Mouse (Mus musculus) T-helper 2 cell (primary cell): ENCODE data around the gene Itga3.

Source experiments
- in situ Hi-C: fragments of 300-600 bp; cut with MboI, MseI; formaldehyde crosslinking; loops from one replicate; pipeline ENCODE4 v1.15.1; 2025; ENCODE audit warnings: high pct_unique_total_duplicates

Gene Itga3

GRCm38 (mm10) chr11:95096608-95097373, 20.2 kb upstream of the Itga3 start:
- in situ Hi-C loops = no loop called here

DNA sequence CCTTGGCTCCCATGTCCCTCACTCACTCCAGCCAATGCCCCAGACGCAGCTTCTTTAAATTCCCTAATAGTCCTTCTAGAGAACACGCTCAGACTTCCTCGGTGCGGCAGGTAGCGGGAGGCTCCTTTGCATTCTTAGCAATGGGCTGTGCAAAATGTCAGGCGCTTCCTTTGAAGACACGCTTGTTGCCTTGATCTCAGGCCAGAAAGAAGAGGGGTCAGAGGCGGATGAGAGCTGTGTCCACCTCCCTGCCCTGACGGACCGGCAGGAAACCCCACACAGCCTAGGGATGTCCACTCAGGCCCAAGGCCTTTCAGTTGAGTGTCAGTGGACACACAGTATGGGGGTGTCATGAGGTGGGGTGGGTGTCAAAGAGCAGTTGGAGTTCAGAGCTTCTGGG, 19.0 kb upstream of the Itga3 start:
- in situ Hi-C loops = no loop called here

DNA sequence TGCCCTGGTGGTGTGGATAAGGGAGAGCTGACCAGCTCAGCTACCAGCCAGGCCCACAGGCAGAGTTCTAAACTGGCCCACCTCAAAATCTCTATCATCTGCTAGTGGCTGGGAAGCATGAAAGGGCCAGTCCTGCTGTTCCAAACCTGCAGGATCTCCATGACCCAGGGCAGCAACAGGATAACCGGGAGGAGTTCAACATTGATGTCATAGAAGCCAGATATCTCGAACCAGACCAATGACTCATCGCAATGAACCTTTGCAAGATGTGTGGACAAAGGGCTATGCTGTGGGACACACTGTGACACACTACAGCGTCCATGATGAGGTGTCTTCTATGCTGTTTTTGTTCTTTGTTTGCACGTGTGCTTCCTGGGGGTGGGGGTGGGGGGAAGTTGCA, 16.5 kb upstream of the Itga3 start:
- in situ Hi-C loops = no loop called here

DNA sequence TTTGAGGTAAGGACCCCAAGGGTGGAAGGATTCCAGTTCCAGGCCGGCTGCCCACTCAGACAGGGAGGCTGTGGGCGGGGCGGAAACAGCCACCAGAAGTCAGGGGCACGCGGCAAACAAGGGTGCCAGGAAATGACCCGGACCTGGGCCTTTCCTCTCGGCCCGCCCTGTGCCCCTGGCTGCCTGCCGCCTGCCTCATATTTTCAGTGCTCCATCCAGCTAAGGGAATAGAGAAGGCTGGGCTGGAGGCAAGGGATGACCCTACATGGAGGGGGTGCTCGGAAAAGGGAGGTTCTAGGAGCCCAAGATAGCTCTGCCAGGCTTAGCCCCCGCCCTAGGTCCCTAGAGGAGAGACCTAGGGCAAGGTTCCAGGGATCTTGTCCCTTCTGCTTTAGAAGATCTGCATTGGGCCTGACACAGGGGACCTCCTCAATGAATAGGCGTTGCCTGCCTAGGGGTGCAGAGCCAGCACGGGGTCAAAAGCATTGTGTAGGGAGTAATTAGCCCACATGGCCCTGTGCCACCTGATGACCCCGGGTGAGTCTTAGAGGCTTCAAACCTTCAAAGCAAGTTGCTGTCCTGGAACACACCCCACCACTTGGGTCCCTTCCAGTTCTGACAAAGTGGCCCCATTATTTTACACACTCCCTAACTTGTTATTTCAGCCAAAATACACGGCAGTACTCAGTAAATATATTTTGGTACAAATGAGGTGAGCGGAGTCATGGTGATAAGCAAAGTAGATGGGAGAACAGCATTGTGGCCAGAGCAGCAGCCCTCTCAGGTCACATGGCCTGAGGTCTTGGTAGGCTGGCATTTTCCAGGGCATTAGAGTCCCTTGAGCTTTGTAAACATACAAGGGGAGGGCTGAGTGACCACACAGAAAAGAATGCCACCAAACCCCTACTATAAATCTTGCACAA, 12.5 kb upstream of the Itga3 start:
- in situ Hi-C loops = no loop called here

- in situ Hi-C loops = no loop called here
Observed at GRCm38 (mm10) chr11:95088286-95088685, 11.7 kb upstream of the Itga3 start.

- in situ Hi-C loops = no loop called here
Observed at GRCm38 (mm10) chr11:95087301-95088228, 11.0 kb upstream of the Itga3 start.

DNA sequence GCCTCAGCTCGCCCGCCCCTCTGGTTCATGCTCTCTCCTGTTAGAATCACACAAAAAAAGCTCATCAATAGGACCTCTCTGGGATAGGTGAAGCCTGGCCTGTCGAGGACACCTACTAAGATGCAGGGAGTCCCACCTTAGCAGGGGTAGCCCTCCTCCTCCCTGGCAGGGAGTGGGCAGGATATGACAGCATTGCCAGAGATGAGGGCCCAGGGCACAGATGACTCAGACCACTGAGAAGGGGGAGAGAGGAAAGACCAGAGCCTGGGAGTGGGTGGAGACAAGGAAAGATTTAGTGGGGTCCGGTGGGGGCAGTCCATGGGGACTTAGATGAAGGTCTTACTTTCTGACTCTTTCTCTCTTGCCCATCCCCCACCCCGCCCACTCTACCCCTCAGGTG, 9.6 kb upstream of the Itga3 start:
- in situ Hi-C loops = no loop called here

DNA sequence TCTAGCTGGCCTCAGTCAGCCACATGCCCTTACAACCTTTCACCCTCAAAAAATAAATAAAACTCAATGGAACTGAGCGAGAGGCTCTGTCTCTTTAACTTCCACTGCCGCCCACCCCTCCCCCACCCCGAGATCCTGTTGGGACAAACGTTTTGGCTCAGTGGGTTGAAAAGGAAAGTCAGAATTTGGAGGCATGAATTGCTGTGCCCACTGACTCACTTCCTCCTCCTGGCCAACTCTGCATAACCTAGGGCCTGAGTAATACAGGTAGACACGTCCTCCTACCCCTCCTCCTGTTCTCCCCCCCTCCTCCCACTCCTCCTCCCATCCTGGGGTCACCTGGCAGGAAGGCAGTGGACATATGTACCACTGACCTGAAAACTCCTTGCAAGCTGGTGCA, 9.1 kb upstream of the Itga3 start:
- in situ Hi-C loops = no loop called here

DNA sequence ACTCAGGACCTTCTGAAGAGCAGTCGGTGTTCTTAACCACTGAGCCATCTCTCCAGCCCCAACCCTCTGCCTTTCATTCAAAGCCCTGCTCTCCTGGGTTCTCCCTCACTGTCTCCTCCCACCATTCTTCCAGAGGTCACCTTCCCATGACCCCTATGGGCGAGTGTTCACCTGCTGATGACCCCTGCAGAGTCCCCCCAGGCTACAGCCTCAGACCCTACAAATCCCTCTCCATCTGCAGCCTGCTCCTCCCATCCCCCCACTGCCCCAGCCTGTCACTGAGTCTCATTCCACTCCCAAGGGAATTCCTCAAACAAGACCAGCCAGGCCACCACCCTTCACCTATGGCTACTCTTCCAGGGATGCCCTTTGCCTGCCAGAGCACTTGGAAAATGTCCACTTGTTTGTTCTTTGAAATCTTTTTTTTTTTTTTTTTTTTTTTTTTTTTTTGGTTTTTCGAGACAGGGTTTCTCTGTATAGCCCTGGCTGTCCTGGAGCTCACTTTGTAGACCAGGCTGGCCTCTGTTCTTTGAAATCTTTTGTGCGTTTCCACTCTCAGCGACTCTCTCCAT, 8.3 kb upstream of the Itga3 start:
- in situ Hi-C loops = no loop called here

DNA sequence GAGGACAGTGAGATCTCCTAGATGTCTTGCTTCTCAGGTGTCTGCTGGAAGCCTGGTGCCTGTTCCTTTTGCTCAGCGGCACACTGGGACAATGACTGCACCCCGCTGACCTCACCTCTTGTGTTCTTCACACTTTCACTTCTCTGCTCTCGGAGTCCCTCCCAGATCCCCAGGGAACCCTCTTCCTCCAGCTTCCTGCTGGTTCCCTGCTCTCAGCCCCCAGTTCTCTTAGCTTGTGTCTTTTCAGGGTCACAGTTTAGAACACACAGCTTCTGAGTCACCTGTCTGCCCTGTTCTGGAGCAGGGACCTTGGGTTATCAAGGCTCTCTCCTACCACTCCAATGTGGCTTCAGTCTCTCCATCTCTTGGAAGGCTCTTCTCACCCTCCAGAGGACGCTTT, 7.6 kb upstream of the Itga3 start:
- in situ Hi-C loops = no loop called here

- in situ Hi-C loops = no loop called here
Observed at GRCm38 (mm10) chr11:95082896-95083295, 6.3 kb upstream of the Itga3 start.

DNA sequence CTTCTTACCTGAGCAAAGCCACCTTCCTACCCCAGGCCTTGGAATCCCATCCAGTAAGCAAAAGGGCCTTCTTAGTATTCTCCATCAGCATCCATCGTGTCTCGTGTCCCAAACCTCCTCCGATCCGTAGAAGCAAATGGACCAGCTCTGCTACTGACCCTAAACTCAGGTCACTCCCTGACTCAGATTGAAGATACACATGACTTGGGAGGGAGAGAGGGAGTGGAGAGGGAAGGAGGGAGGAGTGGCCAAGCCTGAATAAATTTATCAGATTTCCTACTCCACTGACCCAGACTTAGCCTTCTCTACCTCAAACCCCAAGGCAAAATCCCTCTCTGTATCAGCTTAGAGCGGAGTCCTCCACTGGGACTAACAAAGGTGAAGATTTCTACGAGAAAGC, 4.2 kb upstream of the Itga3 start:
- in situ Hi-C loops = no loop called here

DNA sequence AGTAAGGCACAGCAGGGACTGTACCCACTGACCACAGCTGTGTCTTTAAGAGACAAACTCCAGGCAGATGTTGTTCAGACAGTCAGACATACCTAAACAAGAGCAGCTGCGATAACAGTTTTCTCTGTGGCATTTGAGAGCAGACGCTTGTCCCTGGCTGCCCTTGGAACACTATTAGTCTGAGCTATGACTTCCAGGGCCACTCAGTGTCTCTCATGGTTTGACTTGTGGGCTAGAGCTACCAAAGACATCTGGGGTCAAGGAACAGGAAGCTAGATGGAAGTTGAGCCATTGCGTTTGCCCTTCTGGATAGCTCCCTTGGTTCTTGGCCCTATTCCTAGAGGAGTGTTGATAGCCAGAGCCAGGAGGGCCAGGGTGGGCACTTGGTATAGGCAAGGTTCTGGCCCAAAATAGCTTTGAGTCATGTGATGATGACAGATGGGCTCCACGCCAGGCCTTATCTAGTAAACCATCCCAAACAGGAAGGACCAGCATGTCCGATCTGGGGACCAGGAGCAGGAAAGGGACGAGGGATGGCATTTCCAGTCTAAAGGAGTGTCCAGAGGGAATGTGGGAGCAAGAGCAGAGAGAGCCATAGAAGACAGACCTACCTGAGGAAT, 2.8 kb upstream of the Itga3 start:
- in situ Hi-C loops = no loop called here

GRCm38 (mm10) chr11:95077956-95078355, 1.4 kb upstream of the Itga3 start:
- in situ Hi-C loops = no loop called here

- in situ Hi-C loops = no loop called here
Observed at GRCm38 (mm10) chr11:95076041-95076535, 513 bp downstream of the Itga3 start.

DNA sequence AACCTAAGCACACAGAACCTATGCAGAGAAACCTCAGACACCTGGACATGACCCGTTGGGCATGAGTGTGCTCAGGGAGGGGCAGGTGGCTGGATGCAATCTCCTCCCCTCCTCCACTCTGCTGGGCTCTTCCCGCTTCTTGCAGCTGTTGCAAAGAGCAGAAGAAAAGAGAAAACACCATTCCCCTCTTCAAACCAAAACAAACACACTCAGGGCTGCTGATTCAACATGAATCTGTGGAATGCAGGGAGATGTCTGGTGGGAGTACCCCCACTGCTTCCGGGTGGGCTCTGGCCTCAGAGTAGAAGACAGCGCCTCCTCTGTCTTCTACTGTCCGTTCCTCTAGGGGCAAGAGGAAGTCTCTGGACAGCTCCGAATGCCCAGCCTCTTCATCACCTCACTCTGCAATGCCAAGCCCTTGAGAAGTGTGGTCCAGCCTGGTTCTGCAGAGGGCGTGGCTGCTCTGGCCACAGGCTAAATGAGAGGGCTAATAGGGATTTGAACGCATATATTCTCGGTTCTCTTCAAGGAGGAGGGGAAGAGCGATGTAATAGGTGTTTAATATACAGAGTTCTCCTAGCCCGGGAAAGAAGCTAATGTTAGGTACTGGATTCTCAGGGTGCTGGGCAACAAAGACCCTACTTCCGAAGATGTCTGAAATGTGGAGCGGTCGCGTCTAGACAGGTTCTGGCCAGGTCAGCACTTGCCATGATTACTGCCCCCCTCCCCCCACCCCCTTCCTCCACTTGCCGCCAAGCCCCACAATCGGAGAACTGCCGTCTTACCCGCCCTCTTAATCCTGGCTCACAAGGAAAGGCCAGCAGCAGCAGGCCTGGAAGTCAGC, 1.2 kb downstream of the Itga3 start:
- in situ Hi-C loops = no loop called here

DNA sequence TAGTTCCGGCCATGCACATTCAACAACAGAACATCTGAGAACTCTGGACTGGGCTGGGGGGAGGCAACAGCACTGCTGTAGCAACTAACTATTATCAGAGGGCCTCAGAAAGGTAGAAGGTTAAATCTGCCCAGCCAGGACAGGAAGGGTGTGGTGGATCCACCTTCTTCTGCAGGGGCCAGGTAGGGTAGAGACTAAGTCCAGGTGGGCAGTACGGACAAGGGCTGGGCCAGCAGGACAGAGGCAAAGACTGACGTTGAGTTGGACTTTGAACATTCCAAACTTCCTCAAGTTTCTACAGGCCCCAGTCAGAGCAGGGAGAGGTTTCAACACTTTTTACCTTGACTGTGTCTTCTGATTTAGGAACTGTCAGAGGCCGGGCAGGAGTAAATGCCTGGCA, 1.9 kb downstream of the Itga3 start:
- in situ Hi-C loops = no loop called here

GRCm38 (mm10) chr11:95073835-95074234, 2.8 kb downstream of the Itga3 start:
- in situ Hi-C loops = no loop called here

DNA sequence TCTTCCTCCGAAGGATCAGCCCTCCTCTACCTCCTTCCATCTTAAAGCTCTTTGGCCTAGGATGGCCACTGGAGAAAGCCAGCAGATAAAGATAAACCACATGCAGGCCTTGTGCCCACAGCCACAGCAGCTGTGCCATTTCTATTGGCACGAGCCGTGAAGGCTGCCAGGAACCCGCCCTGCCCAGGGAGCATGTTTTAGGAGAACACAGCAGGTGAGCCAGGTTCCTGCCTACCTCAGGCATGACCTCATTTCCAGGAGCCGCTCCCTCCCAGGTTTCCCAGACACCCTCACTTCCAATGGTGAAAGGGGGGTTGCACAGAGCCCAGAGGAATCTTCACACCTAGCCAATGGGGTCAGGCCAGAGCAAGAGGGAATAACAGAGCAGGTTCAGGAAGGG, 3.8 kb downstream of the Itga3 start:
- in situ Hi-C loops = no loop called here

DNA sequence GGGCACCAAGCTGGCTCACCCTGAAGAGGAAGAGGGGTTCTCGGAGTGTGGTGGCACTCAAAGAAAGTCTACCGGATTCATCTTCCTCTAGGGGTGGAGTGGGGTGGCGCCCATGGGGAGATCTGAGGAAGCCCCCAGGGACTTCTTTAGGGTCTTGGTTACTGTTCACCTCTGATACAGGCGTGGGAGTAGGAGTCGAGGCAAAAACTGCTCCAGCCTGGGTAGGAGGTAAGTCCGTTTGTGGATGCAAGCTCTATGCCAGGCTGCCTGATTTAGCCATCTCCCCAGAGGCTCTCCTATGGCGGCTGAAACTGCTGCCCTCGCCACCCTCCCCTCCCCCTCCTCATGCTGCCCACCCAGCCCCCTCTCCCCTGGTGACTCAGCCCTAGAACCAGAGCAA, 4.5 kb downstream of the Itga3 start:
- in situ Hi-C loops = no loop called here
